Mouse (Mus musculus) monocyte, adult 5-6 weeks (primary cell): ENCODE measurements around the gene Gpx1. TPM values are rescaled to one million over a fixed set of nuclear protein-coding genes. Genes with fewer than 3 reads are reported as not detected.
"Not testable (repeated sequence)": the region's sequence is repeated elsewhere in the genome, so short reads cannot be mapped to it uniquely, and the experiment has no call there.

Experiments
- ATAC-seq: fragments of 153-309, 156-312 bp; replicated peaks from 2 replicates; pipeline ENCODE4 v1.8.0; 2017; ENCODE audit warnings: mild to moderate bottlenecking; ENCODE audit not compliant: low TSS enrichment, insufficient number of reproducible peaks, severe bottlenecking, poor library complexity, low FRiP score
- total RNA-seq: library from RNA; stranded (forward); fragments of 200-1000, 200-491, 200-594 nt; gene quantifications from 3 replicates; pipeline ENCODE4 v1.2.3, GENCODE M21; 2017

Gene Gpx1
- total RNA-seq = 1,210 to 1,931 TPM (median 1,658 TPM) in 3 replicates

DNA sequence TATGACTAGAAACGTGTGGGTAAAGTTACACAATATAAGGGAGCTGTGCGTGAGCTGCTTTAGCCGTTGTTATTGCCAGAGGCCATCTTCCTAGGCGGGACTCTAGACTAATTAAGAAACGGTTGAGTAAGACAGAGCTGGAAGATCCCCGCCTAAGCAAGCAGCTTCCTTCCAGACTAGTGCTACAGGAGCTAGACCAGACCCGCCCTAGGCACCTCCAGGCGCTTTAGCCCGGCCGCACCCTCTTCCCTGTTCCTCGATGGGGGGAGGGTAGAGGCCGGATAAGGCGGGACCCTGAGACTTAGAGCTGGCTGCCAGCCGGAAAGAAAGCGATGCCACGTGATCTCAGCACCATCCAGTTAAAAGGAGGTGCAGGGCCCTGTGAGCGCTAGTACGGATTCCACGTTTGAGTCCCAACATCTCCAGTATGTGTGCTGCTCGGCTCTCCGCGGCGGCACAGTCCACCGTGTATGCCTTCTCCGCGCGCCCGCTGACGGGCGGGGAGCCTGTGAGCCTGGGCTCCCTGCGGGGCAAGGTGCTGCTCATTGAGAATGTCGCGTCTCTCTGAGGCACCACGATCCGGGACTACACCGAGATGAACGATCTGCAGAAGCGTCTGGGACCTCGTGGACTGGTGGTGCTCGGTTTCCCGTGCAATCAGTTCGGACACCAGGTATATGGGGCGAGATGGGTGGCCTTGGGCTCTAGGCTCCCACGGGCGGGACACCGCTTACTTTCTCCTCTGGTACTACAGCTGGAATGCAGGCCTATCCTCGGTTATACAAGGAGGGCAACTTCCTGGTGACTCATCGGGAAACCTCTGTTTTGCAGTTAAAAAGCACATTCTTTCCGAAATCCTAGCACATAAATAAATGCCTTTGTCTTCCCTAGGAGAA, at the start of gene Gpx1:
Gpx1 (plus strand) TSS at position 18 of the 896 bp plus-strand sequence.
- peak; percentile 81 for ATAC-seq

- no peak for ATAC-seq
Observed at GRCm38 (mm10) chr9:108289347-108289746, 49.4 kb upstream of the Gpx1 start.

- ATAC-seq = peak; percentile 100
Observed at GRCm38 (mm10) chr9:108290016-108290750, 48.5 kb upstream of the Gpx1 start, which contains the start of gene Nicn1. Gene Nicn1, plus strand, starts transcription at chr9:108290429.

- ATAC-seq = no peak
Observed at GRCm38 (mm10) chr9:108290773-108291172, 47.9 kb upstream of the Gpx1 start.

GRCm38 (mm10) chr9:108296453-108297355, 42.0 kb upstream of the Gpx1 start, which contains the start of gene Amt:
Gene Amt, plus strand, starts transcription at chr9:108296853.
- ATAC-seq = no peak

- ATAC-seq = no peak
Observed at GRCm38 (mm10) chr9:108301853-108302252, 36.9 kb upstream of the Gpx1 start.

GRCm38 (mm10) chr9:108304716-108305115, 34.0 kb upstream of the Gpx1 start:
- no peak for ATAC-seq

DNA sequence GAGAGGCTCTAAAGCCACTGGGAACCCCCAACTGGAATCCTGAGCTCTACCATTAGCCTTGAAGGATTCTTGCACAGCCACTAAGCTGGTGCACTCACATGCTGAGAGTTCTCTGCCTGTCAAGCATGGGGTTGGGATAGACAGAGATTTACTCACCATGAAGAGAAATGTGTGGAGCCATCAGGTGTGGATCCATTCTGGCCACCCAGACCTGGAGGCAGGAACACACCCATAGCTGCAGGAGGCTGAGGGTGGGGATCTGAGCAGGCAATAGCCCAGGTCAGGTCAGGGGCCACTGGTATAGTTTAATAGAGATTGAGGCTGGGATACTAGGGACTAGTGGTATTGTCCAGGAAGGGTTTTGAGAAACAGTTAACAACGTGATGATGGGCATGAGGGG, 33.5 kb upstream of the Gpx1 start:
- ATAC-seq = 0 out of 2 replicates have a peak, but pooled peaks have one; percentile 1

DNA sequence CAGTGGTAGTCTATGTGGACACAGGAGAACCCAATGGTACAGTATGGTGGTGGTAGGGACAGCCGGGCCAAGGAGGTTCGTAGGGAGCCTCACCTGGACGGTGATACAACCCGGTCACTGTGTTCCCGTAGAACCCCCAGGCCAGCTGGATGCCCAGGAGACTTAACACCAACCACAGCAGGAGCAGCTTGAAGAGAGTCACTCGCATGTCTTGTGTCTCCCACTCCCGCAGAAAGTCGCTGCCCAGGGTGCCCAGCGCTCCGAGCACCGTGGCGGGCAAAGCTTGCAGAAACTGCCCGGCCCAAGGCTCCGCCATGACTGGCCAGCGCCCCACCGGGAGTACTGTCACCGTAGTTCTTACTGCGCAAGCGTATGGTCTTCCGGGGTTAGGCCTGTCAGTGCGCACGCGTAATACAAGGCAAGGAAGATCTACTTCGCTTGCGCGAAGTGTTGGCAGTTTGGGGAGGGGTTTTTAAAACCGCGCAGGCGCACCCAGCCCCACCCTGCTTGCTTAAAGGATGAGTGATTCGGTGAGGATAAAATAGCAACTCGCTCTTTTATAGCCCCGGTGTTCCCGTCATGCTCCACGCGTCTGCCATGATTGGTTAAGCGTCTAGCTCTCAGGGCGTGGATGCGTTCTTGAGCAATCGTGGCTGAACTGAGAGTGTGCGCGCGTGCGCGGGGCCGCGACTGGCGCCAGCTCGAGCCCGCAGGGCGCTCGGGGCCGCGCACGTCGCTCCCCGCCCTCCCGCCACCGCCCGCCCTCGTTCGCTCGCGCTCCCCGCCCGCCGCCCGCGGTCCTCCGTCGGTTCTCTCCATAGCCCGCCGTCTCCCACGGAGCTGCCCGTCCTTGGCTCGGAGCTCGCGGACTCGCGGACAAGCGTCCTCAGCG, 32.8 kb upstream of the Gpx1 start, which contains the start of the genes Rhoa and Tcta:
Rhoa (plus strand) TSS at position 501 of the 892 bp plus-strand sequence.
Tcta (minus strand) TSS at position 532 of the 892 bp plus-strand sequence.
- peak; percentile 85 for ATAC-seq

- ATAC-seq = peak; percentile 38; the same call in 1 of the 2 replicates
Observed at GRCm38 (mm10) chr9:108306571-108306980, 32.1 kb upstream of the Gpx1 start.

GRCm38 (mm10) chr9:108307021-108307807, 31.5 kb upstream of the Gpx1 start:
- no peak for ATAC-seq

GRCm38 (mm10) chr9:108308141-108308540, 30.6 kb upstream of the Gpx1 start:
- no peak for ATAC-seq

DNA sequence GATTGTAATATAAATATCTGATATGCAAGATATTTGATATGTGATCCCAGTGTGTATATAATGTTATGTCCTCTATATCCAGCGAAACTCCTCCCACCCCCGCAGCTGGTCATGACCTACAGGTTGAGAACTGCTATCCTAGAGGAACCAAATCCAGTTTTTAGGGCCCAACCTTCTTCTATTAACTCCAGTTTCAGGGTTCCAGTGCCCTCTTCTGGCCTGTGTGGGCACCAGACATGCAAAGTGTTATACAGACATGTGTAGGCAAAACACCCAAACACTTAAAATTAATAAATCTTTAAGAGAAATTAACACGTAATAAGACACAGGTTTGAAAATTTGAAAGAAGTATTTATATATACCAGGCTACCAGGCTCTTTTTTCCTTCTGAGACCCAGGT, 21.1 kb upstream of the Gpx1 start:
- peak; percentile 66; the same call in 1 of the 2 replicates for ATAC-seq

DNA sequence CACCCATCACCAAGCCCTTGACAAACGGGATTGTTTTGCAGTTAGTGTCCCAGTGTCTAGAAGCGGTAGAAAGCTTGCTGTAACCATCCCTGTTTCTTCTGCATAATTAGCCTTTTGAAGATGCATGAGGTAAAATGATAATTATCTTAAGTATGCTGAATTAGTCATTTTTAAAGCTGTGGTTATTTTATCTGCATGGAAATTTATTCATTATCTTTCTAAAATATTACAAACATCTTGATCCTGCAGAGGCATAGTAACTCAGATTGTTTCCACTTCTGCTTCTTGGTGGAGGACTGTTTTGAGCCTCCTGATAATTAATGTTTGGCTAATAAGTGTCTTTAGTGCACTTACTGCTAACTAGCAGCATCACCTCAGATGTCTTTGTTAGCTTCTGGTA, 20.2 kb upstream of the Gpx1 start:
- ATAC-seq = no peak

- ATAC-seq = not testable (repeated sequence)
Observed at GRCm38 (mm10) chr9:108322054-108322453, 16.6 kb upstream of the Gpx1 start.

DNA sequence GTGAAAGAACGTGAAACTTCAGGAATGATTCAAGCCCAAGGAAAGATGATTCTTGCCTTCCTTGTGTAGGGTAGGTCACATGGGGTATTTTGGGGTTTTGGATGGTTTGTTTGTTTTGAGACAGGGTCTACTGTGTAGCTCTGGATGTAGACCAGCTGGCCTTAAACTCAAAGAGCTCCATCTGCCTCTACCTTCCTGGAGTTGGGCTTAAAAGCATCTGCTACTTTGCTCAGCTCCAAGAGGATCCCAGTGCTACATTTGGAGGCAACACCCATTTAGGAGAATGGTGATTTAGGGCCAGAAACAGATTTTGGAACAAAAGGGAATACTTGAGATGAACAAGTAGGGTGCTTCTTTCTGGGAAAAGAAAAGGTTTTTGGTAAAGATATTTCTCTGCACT, 13.9 kb upstream of the Gpx1 start:
- ATAC-seq = no peak

- ATAC-seq = no peak
Observed at GRCm38 (mm10) chr9:108325811-108326210, 12.9 kb upstream of the Gpx1 start.
